Mouse (Mus musculus): ENCODE data around the gene Txnrd2. TPM values are rescaled to one million over a fixed set of nuclear protein-coding genes. Genes with fewer than 3 reads are reported as not detected.
A peak's percentile ranks its signal among the peaks of the same experiment; 100 is the strongest.

The Txnrd2 gene
- polyA plus RNA-seq, 1 experiment from 2014 or later: 20.0 TPM

DNA sequence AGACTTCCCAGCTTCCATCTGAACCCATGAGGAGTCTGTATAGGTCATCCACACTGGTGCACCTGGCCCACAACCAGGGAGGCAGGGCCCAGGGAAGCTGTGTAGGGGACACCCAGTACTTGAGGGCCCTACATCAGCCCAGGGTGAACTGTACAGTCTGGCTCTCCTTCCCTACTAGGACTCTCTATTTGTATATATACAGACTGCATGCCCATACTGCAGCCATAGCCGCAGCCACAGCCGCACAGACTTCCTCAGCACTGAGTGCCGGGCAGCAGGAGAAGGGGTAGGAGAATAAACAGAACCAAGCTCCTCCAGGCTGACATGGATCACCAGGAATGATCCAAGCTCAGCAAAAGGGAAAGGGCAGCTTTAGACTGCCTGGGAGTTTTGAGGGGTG, 34.6 kb downstream of the Txnrd2 start:
- H3K4me3 ChIP-seq (ENCODE audit: low read depth, low read length): no peak overlapping the region
- H3K4me2 ChIP-seq (replicated peaks; ENCODE audit: low read depth, low read length): no peak overlapping the region
- H3K9ac ChIP-seq (replicated peaks; ENCODE audit: low read depth): no peak overlapping the region
- no peak for ATAC-seq
- no peak for DNase-seq (ENCODE audit: low spot score)
- peaks cover 14% of the 10 kb centered on the region; the same call in 1 of the 2 replicates for H3K36me3 ChIP-seq (ENCODE audit: insufficient read depth, low read length)
- no peaks in the 10 kb centered on the region for H3K27me3 ChIP-seq (replicated peaks; ENCODE audit: insufficient read depth, low read length)
- no peak overlapping the region for H3K27ac ChIP-seq (ENCODE audit: low read length)
- TF ChIP-seq EP300 (IDR thresholded peaks at IDR 0.05) (no peak), CTCF (IDR thresholded peaks at IDR 0.05) (no peak)
- WGBS: 77% methylated on average over 3 of the region's 3 CpGs
- no peaks in the 10 kb centered on the region for H3K4me1 ChIP-seq (ENCODE audit: insufficient read depth, low read depth, low read length)
- H3K9me3 ChIP-seq (ENCODE audit: low read length): no peaks in the 10 kb centered on the region

DNA sequence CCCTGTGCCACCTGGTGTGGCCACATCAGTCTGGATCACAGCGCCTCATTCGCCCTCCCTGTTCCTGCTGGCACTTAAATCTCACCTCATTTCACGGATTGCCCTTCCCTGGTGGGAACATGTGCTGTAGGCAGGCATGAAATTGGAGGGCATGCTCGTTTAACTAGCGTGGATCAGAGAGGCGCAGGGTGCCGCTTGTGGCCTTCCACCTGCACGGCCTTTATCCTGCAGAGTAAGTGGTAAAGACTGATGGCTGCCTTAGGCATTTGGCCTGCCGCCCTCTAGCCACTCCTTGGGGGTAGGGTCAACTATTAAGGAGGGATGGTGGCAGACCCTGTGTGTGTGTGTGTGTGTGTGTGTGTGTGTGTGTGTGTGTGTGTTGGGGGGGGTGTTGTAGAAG, 35.8 kb downstream of the Txnrd2 start:
- ATAC-seq: no peak
- Histone ChIP-seq H3K36me3 (ENCODE audit: insufficient read depth, low read length) (peaks cover 9% of the 10 kb centered on the region; the same call in 1 of the 2 replicates), H3K9me3 (ENCODE audit: low read length) (no peaks in the 10 kb centered on the region), H3K4me1 (ENCODE audit: insufficient read depth, low read depth, low read length) (no peaks in the 10 kb centered on the region), H3K9ac (replicated peaks; ENCODE audit: low read depth) (no peak overlapping the region), H3K27ac (ENCODE audit: low read length) (no peak overlapping the region), H3K4me3 (ENCODE audit: low read depth, low read length) (no peak overlapping the region), H3K4me2 (replicated peaks; ENCODE audit: low read depth, low read length) (no peak overlapping the region), H3K27me3 (replicated peaks; ENCODE audit: insufficient read depth, low read length) (no peaks in the 10 kb centered on the region)
- no peak for TF ChIP-seq EP300 (IDR thresholded peaks at IDR 0.05)
- TF ChIP-seq CTCF (IDR thresholded peaks at IDR 0.05): no peak
- WGBS: 82% methylated on average over 9 of the region's 9 CpGs
- DNase-seq (ENCODE audit: low spot score): no peak

- Histone ChIP-seq H3K9me3 (ENCODE audit: low read length) (no peaks in the 10 kb centered on the region), H3K36me3 (ENCODE audit: insufficient read depth, low read length) (peaks cover 5% of the 10 kb centered on the region; the same call in 1 of the 2 replicates), H3K9ac (replicated peaks; ENCODE audit: low read depth) (no peak overlapping the region), H3K27me3 (replicated peaks; ENCODE audit: insufficient read depth, low read length) (no peaks in the 10 kb centered on the region), H3K4me1 (ENCODE audit: insufficient read depth, low read depth, low read length) (no peaks in the 10 kb centered on the region), H3K4me3 (ENCODE audit: low read depth, low read length) (no peak overlapping the region), H3K27ac (ENCODE audit: low read length) (no peak overlapping the region), H3K4me2 (replicated peaks; ENCODE audit: low read depth, low read length) (no peak overlapping the region)
- 43% methylated on average over 8 of the region's 8 CpGs for WGBS
- TF ChIP-seq EP300 (IDR thresholded peaks at IDR 0.05) (no peak), CTCF (IDR thresholded peaks at IDR 0.05) (no peak)
- DNase-seq (ENCODE audit: low spot score) (no peak), ATAC-seq (no peak)
These were observed 36.4 kb downstream of the Txnrd2 start for GRCm38 (mm10) chr16:18462598-18462997.

DNA sequence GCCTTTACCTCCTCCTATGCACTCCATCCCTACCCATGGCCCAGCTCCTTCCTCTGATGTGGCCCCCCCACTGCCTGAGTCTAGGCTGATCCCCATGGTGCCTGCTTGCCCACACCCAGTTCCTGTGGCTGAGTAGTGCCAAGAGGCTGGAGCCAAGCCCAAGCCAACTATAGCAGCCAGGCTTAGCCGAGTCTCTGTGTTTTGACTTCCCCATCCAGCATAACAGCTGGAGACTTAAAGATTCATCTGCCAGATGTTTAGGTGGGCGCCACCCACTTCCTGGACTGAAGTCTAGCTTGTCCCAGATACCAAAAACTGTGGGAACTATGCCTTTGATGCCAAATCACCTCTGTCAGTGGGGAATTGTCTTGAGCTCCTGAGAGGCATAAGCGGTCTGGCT, 38.1 kb downstream of the Txnrd2 start:
- no peak overlapping the region for H3K4me3 ChIP-seq (ENCODE audit: low read depth, low read length)
- no peaks in the 10 kb centered on the region for H3K36me3 ChIP-seq (ENCODE audit: insufficient read depth, low read length)
- H3K4me2 ChIP-seq (replicated peaks; ENCODE audit: low read depth, low read length): no peak overlapping the region
- no peak overlapping the region for H3K9ac ChIP-seq (replicated peaks; ENCODE audit: low read depth)
- ATAC-seq: peak; percentile 73
- TF ChIP-seq CTCF (IDR thresholded peaks at IDR 0.05) (no peak), EP300 (IDR thresholded peaks at IDR 0.05) (no peak)
- no peaks in the 10 kb centered on the region for H3K27me3 ChIP-seq (replicated peaks; ENCODE audit: insufficient read depth, low read length)
- WGBS: 41% methylated on average over 3 of the region's 3 CpGs
- H3K9me3 ChIP-seq (ENCODE audit: low read length): no peaks in the 10 kb centered on the region
- H3K27ac ChIP-seq (ENCODE audit: low read length): no peak overlapping the region
- peak; percentile 25 for DNase-seq (ENCODE audit: low spot score)
- H3K4me1 ChIP-seq (ENCODE audit: insufficient read depth, low read depth, low read length): no peaks in the 10 kb centered on the region

GRCm38 (mm10) chr16:18470829-18471228, 44.6 kb downstream of the Txnrd2 start:
- no peak overlapping the region for H3K9ac ChIP-seq (replicated peaks; ENCODE audit: low read depth)
- peaks cover 8% of the 10 kb centered on the region; the same call in 1 of the 2 replicates for H3K36me3 ChIP-seq (ENCODE audit: insufficient read depth, low read length)
- DNase-seq (ENCODE audit: low spot score) (no peak), ATAC-seq (no peak)
- no peak overlapping the region for H3K4me3 ChIP-seq (ENCODE audit: low read depth, low read length)
- H3K9me3 ChIP-seq (ENCODE audit: low read length): no peaks in the 10 kb centered on the region
- no peak overlapping the region for H3K27ac ChIP-seq (ENCODE audit: low read length)
- no peaks in the 10 kb centered on the region for H3K27me3 ChIP-seq (replicated peaks; ENCODE audit: insufficient read depth, low read length)
- 40% methylated on average over 1 of the region's 1 CpGs for WGBS
- no peak for TF ChIP-seq EP300 (IDR thresholded peaks at IDR 0.05)
- peak; percentile 50 for TF ChIP-seq CTCF (IDR thresholded peaks at IDR 0.05)
- H3K4me2 ChIP-seq (replicated peaks; ENCODE audit: low read depth, low read length): no peak overlapping the region
- H3K4me1 ChIP-seq (ENCODE audit: insufficient read depth, low read depth, low read length): no peaks in the 10 kb centered on the region

DNA sequence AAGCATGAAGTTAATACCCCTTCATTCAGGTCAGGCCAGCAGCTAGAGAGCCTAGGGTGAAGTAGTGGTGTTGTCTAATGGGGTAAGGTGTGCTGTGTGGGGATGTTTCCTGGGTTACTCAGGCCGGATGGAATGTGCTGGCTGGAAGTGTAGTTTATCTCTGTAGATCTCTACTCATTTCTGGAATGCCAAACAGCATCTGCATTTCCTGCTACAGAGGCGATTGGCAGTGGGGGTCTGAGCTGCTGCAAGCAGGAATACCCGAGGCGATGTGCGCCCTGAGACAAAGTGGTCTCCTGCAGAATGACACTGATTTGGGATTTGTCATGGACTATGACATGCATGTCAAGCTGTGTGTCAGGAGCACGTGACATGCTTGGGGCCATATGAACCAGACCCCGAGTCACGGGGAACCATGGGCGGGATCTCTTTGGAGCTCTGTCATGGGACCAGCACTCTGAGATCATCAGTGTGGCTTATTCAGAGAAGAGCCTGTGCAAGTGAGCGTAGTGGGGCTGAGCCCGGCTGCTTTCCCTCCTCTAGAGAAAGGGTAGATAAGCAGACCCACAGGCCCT, 45.3 kb downstream of the Txnrd2 start:
- TF ChIP-seq CTCF (IDR thresholded peaks at IDR 0.05) (no peak), EP300 (IDR thresholded peaks at IDR 0.05) (no peak)
- peak; percentile 16; the same call in 1 of the 2 replicates for ATAC-seq

More for the DNA sequence above, 45.3 kb downstream of the Txnrd2 start:
- Histone ChIP-seq H3K9ac (replicated peaks; ENCODE audit: low read depth) (no peak overlapping the region), H3K4me2 (replicated peaks; ENCODE audit: low read depth, low read length) (no peak overlapping the region), H3K4me3 (ENCODE audit: low read depth, low read length) (no peak overlapping the region), H3K9me3 (ENCODE audit: low read length) (no peaks in the 10 kb centered on the region), H3K27ac (ENCODE audit: low read length) (no peak overlapping the region), H3K27me3 (replicated peaks; ENCODE audit: insufficient read depth, low read length) (no peaks in the 10 kb centered on the region), H3K4me1 (ENCODE audit: insufficient read depth, low read depth, low read length) (no peaks in the 10 kb centered on the region), H3K36me3 (ENCODE audit: insufficient read depth, low read length) (peaks cover 8% of the 10 kb centered on the region; the same call in 1 of the 2 replicates)
- WGBS: 66% methylated on average over 11 of the region's 11 CpGs
- DNase-seq (ENCODE audit: low spot score): no peak

All from lung, postnatal 0 days (tissue).